8 mouse cellular contexts compared by ENCODE assay signal in the genomic region with DNA sequence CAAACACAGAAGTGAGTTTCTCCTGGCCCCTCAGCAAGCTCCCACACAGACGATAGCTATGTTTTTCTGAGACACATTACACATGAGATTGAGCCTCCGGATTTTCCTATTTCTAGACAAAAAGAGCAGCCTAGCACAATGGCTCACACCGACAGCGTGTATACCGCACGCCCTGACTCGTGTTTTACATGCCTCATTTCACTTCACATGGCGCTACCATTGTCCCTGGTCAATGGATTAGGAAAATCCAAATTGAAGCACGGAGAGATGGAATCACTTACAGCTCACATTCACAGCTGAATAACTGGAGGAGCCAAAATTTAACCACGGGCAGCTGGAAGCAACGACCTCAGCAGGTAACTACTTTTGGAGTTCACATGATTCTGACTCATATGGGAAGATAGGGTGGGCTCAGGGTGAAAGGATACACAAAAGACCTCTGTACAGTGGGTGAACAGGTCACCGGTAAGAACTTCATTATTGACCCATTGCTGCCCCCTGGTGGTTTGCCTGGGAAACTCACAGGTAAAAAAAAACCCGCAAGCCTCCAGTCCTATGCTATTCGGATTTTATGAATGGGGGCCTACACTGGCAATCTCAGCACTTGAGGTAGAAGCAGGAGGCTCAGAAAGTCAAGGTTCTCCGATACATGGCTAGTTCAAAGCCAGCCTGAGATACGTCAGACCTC. TPM values are rescaled to one million over a fixed set of nuclear protein-coding genes. Genes with fewer than 3 reads are reported as not detected.
DNase-seq lines count a peak whose midpoint lies in the region; ATAC-seq and TF ChIP-seq lines count a peak whose summit lies in the region.

No protein-coding gene starts in this region.

- peak overlapping the region; percentile 13; the same call in 1 of the 2 replicates for H3K4me2 ChIP-seq in forebrain, embryonic 11.5 days (ENCODE audit: low read depth, low read length, severe bottlenecking)
- H3K4me2 ChIP-seq in lung, postnatal 0 days (replicated peaks; ENCODE audit: low read depth, low read length) = no peak overlapping the region

- peak; percentile 73 for ATAC-seq in CD4-positive, CD25-positive, alpha-beta regulatory T cell, adult 4 months
- peak; percentile 58; the same call in 1 of the 2 replicates for ATAC-seq in forebrain, embryonic 11.5 days (replicated peaks; ENCODE audit: low FRiP score)
- no peak for ATAC-seq in lung, postnatal 0 days

- TF ChIP-seq CTCF in heart, adult 2 months (IDR thresholded peaks at IDR 0.05) = peak; percentile 82
- TF ChIP-seq CTCF in lung, postnatal 0 days (IDR thresholded peaks at IDR 0.05) = peak; percentile 72
- peak; percentile 53; the same call in 1 of the 2 replicates for TF ChIP-seq CTCF in small intestine, adult 2 months (IDR thresholded peaks at IDR 0.05; ENCODE audit: extremely low read depth, insufficient read length, insufficient replicate concordance, low read depth, low read length)

- intact Hi-C loops in heart, adult 2 months (cut with DNase I) = loop anchor here (1.0 to 5.0 kb wide), 2 partner anchors 83 to 101 kb away; no protein-coding TSS in a partner anchor
- intact Hi-C loops in heart, postnatal 25 days (cut with DNase I) = loop anchor here (1.0 kb wide), 1 partner anchor 101 kb away; no protein-coding TSS in a partner anchor

- no peak overlapping the region for H3K27ac ChIP-seq in heart, adult 2 months
- no peak overlapping the region; the same call in 1 of the 2 replicates for H3K27ac ChIP-seq in forebrain, embryonic 11.5 days (ENCODE audit: low read depth, low read length)
- no peak overlapping the region for H3K27ac ChIP-seq in lung, postnatal 0 days (ENCODE audit: low read length)
- no peak overlapping the region for H3K27ac ChIP-seq in small intestine, adult 2 months (ENCODE audit: insufficient read depth, low read depth, low read length)

- H3K9me3 ChIP-seq in forebrain, embryonic 11.5 days (ENCODE audit: control insufficient read depth, low read length) = no peaks in the 10 kb centered on the region
- H3K9me3 ChIP-seq in lung, postnatal 0 days (ENCODE audit: low read length) = no peaks in the 10 kb centered on the region

- peak; percentile 38 to 74 for DNase-seq in heart, adult 2 months
- no peak for DNase-seq in heart, postnatal 25 days (ENCODE audit: low spot score)
- DNase-seq in c-Kit-negative CD71-positive TER-119-positive erythroid progenitor cells, embryonic 14.5 days (ENCODE audit: low read depth, low spot score) = peak; percentile 62
- peak; percentile 89 for DNase-seq in forebrain, embryonic 11.5 days (ENCODE audit: low spot score)
- peak; percentile 45 for DNase-seq in kidney, adult 9 months
- peak; percentile 59 for DNase-seq in lung, postnatal 0 days (ENCODE audit: low spot score)

- no peak for TF ChIP-seq POLR2A in heart, adult 2 months (IDR thresholded peaks at IDR 0.05; ENCODE audit: insufficient read depth, low read depth, low read length)
- TF ChIP-seq POLR2A in small intestine, adult 2 months (IDR thresholded peaks at IDR 0.05; ENCODE audit: low read depth, low read length) = no peak

- WGBS in heart, adult 2 months = 67% methylated on average over 16 of the region's 16 CpGs
- 23% methylated on average over 16 of the region's 16 CpGs for WGBS in forebrain, embryonic 11.5 days
- WGBS in lung, postnatal 0 days = 66% methylated on average over 16 of the region's 16 CpGs
- 69% methylated on average over 16 of the region's 16 CpGs for WGBS in small intestine, adult 2 months

- no peak for TF ChIP-seq EP300 in heart, adult 2 months (IDR thresholded peaks at IDR 0.05; ENCODE audit: insufficient read depth, low read depth, low read length)
- TF ChIP-seq EP300 in lung, postnatal 0 days (IDR thresholded peaks at IDR 0.05) = no peak

- no peaks in the 10 kb centered on the region for H3K36me3 ChIP-seq in heart, adult 2 months (ENCODE audit: control insufficient read depth, insufficient read depth, low read length)
- H3K36me3 ChIP-seq in forebrain, embryonic 11.5 days (ENCODE audit: control insufficient read depth, insufficient read depth, low read length) = peaks cover 1% of the 10 kb centered on the region; the same call in 1 of the 2 replicates
- H3K36me3 ChIP-seq in lung, postnatal 0 days (ENCODE audit: insufficient read depth, low read length) = peaks cover 29% of the 10 kb centered on the region; the same call in 1 of the 2 replicates
- peaks cover 26% of the 10 kb centered on the region for H3K36me3 ChIP-seq in small intestine, adult 2 months (ENCODE audit: control insufficient read depth, insufficient read depth, low read length)

- no peaks in the 10 kb centered on the region for H3K27me3 ChIP-seq in heart, adult 2 months (ENCODE audit: control insufficient read depth, insufficient read depth, low read length)
- H3K27me3 ChIP-seq in forebrain, embryonic 11.5 days (ENCODE audit: control insufficient read depth, insufficient read depth, low read length) = no peaks in the 10 kb centered on the region
- no peaks in the 10 kb centered on the region for H3K27me3 ChIP-seq in lung, postnatal 0 days (replicated peaks; ENCODE audit: insufficient read depth, low read length)
- no peaks in the 10 kb centered on the region for H3K27me3 ChIP-seq in small intestine, adult 2 months (ENCODE audit: control insufficient read depth, insufficient read depth, low read length)

- no peak overlapping the region for H3K9ac ChIP-seq in heart, adult 2 months (ENCODE audit: low read depth, low read length)
- H3K9ac ChIP-seq in forebrain, embryonic 11.5 days (ENCODE audit: low read length) = no peak overlapping the region
- H3K9ac ChIP-seq in lung, postnatal 0 days (replicated peaks; ENCODE audit: low read depth) = no peak overlapping the region

- no peak overlapping the region for H3K4me3 ChIP-seq in heart, adult 2 months
- H3K4me3 ChIP-seq in forebrain, embryonic 11.5 days (ENCODE audit: low read depth, low read length) = no peak overlapping the region
- H3K4me3 ChIP-seq in lung, postnatal 0 days (ENCODE audit: low read depth, low read length) = no peak overlapping the region
- no peak overlapping the region for H3K4me3 ChIP-seq in small intestine, adult 2 months (ENCODE audit: low read depth, low read length)

- no peaks in the 10 kb centered on the region; the same call in 1 of the 2 replicates for H3K4me1 ChIP-seq in heart, adult 2 months (ENCODE audit: control insufficient read depth, insufficient read depth, low read length)
- peaks cover 16% of the 10 kb centered on the region for H3K4me1 ChIP-seq in forebrain, embryonic 11.5 days (replicated peaks; ENCODE audit: control insufficient read depth, insufficient read depth, low read length)
- H3K4me1 ChIP-seq in lung, postnatal 0 days (ENCODE audit: insufficient read depth, low read depth, low read length) = no peaks in the 10 kb centered on the region
- H3K4me1 ChIP-seq in small intestine, adult 2 months (ENCODE audit: control insufficient read depth, insufficient read depth, insufficient read length, low read length) = 0 out of 2 replicates have a peak, but pooled peaks cover 2% of the 10 kb centered on the region

- no peaks in the 10 kb centered on the region for H3K79me2 ChIP-seq in heart, adult 2 months (replicated peaks; ENCODE audit: control insufficient read depth, insufficient read depth, low read length)

RNA-seq across cellular contexts. Expression of a gene that starts 17.8 kb away (rescaled TPM):
- 10 to 100 TPM; 27.2 to 27.6 TPM for total RNA-seq in heart, adult 2 months (2021)
- polyA plus RNA-seq in heart, adult 2 months (2012; rRNA removed) = 59.5 and 72.3 TPM in 2 replicates
- total RNA-seq in heart, postnatal 25 days (2021) = 10 to 100 TPM; 25.7 to 30.4 TPM
- polyA plus RNA-seq in CD4-positive, CD25-positive, alpha-beta regulatory T cell, adult 4 months (2017; shearing (Covaris generic)) = 100 to 1,000 TPM; 184 to 230 TPM
- polyA plus RNA-seq in forebrain, embryonic 11.5 days (2014; fragmentation: Nextera tagmentation; extraction: Ambion mirVana) = 72.3 and 73.1 TPM in 2 replicates
- polyA plus RNA-seq in lung, postnatal 0 days (2015; fragmentation: Nextera tagmentation; extraction: Ambion mirVana) = 523 and 558 TPM in 2 replicates
- 32.5 and 89.0 TPM in 2 replicates for polyA plus RNA-seq in small intestine, adult 2 months (2012; rRNA removed)

RNA-seq across cellular contexts. Expression of a gene that starts 17.9 kb away (rescaled TPM):
- 10 to 100 TPM; 87.1 to 90.3 TPM for total RNA-seq in heart, adult 2 months (2021)
- polyA plus RNA-seq in heart, adult 2 months (2012; rRNA removed) = 91.0 and 133 TPM in 2 replicates
- total RNA-seq in heart, postnatal 25 days (2021) = 10 to 100 TPM; 80.0 to 84.7 TPM
- 100 to 1,000 TPM; 107 to 156 TPM for polyA plus RNA-seq in CD4-positive, CD25-positive, alpha-beta regulatory T cell, adult 4 months (2017; shearing (Covaris generic))
- 156 and 162 TPM in 2 replicates for polyA plus RNA-seq in forebrain, embryonic 11.5 days (2014; fragmentation: Nextera tagmentation; extraction: Ambion mirVana)
- polyA plus RNA-seq in lung, postnatal 0 days (2015; fragmentation: Nextera tagmentation; extraction: Ambion mirVana) = 103 and 105 TPM in 2 replicates
- polyA plus RNA-seq in small intestine, adult 2 months (2012; rRNA removed) = 16.2 and 19.9 TPM in 2 replicates

RNA-seq across cellular contexts. Expression of a gene that starts 56.5 kb away (rescaled TPM):
- total RNA-seq in heart, adult 2 months (2021) = not detected
- polyA plus RNA-seq in heart, adult 2 months (2012; rRNA removed) = not detected in 2 replicates
- not detected for total RNA-seq in heart, postnatal 25 days (2021)
- polyA plus RNA-seq in CD4-positive, CD25-positive, alpha-beta regulatory T cell, adult 4 months (2017; shearing (Covaris generic)) = under 1 TPM in 1 of 2 experiments, not detected in 1; 0.24 TPM
- polyA plus RNA-seq in forebrain, embryonic 11.5 days (2014; fragmentation: Nextera tagmentation; extraction: Ambion mirVana) = 0.20 and 0.23 TPM in 2 replicates
- not detected in 2 replicates for polyA plus RNA-seq in lung, postnatal 0 days (2015; fragmentation: Nextera tagmentation; extraction: Ambion mirVana)
- not detected in 2 replicates for polyA plus RNA-seq in small intestine, adult 2 months (2012; rRNA removed)
